Mouse (Mus musculus) splenic B cell, adult 2 months (primary cell): Measurements from ENCODE around the gene Uckl1.

Experiments
- DNase-seq: peaks from one replicate; pipeline ENCODE4 v3.0.0-alpha.2; 2011; ENCODE audit warnings: low read depth, low spot score
- H3K27me3 ChIP-seq: 2 replicates; pipeline ENCODE4 v1.6.1; 2012; ENCODE audit warnings: mild to moderate bottlenecking, low read length, moderate library complexity, mixed read lengths; ENCODE audit not compliant: control insufficient read depth, poor library complexity, insufficient read depth, severe bottlenecking
- H3K36me3 ChIP-seq: 2 replicates; pipeline ENCODE4 v1.6.1; 2012; ENCODE audit warnings: mild to moderate bottlenecking, low read length, moderate library complexity, mixed read lengths; ENCODE audit not compliant: control insufficient read depth, poor library complexity, insufficient read depth, severe bottlenecking

Uckl1 gene

GRCm38 (mm10) chr2:181571941-181572670 lies 12.6 kb downstream of the Uckl1 start:
- no peaks in the 10 kb centered on the region for H3K27me3 ChIP-seq
- no peak for DNase-seq
- 0 out of 2 replicates have a peak, but pooled peaks cover 1% of the 10 kb centered on the region for H3K36me3 ChIP-seq

DNA sequence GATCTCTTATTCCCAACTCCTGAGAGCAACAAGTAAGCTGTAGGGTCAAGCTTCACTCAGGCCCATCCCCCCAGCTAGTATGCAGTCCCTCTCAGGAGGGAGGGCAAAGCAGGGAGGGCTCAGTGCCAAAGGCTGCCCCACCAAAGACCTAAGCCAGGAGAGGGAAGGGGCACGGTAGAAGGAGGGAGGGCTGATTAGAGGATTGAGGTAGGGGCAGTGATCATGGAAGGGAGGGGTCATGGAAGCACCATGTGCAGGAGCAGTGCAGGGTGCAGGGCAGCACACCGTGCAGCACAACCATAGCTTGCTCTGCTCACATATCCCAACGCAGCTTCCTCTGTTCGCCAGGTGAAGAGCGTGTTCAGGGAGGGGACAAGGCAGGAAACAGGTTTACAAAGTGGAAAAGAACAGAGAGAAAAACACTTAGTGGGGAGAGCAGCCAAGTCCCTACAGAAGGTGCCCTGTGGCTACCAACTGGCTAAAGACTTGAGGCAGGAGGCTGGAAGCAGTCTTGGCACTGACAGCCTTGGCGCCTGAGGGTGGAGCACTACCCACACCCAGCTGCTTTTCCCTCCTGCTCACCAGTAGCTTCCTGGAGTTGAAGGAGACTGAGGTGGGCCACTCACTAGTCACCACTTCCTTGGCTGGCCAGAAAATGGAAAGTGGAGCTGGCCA lies 13.6 kb downstream of the Uckl1 start:
- no peak for DNase-seq
- H3K36me3 ChIP-seq: 0 out of 2 replicates have a peak, but pooled peaks cover 1% of the 10 kb centered on the region
- H3K27me3 ChIP-seq: no peaks in the 10 kb centered on the region

GRCm38 (mm10) chr2:181570375-181570774 lies 14.3 kb downstream of the Uckl1 start:
- DNase-seq: no peak

DNA sequence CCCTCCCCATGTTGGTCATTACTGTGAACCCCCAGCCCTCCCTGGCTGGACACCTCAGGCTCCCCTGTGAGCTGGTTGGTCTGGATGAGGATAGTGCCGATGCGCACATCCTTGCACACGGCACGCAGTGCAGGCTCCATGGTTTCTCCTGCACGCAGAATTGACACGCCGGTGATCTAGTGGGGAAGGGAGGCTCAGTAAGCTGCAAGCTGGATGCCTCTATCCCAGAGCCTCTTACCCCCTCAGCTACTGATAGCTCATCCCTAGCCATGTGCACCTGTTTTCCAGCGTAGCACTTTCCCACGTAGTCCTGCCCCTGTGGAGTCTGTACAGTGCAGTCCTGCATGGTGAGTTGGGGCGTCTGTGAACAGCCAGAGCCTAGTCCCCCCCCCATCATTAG lies 14.8 kb downstream of the Uckl1 start:
- DNase-seq: no peak
- H3K36me3 ChIP-seq: 0 out of 2 replicates have a peak, but pooled peaks cover 1% of the 10 kb centered on the region

More at GRCm38 (mm10) chr2:181570375-181570774, 14.3 kb downstream of the Uckl1 start:
- H3K36me3 ChIP-seq: 0 out of 2 replicates have a peak, but pooled peaks cover 1% of the 10 kb centered on the region
- H3K27me3 ChIP-seq: no peaks in the 10 kb centered on the region

DNA sequence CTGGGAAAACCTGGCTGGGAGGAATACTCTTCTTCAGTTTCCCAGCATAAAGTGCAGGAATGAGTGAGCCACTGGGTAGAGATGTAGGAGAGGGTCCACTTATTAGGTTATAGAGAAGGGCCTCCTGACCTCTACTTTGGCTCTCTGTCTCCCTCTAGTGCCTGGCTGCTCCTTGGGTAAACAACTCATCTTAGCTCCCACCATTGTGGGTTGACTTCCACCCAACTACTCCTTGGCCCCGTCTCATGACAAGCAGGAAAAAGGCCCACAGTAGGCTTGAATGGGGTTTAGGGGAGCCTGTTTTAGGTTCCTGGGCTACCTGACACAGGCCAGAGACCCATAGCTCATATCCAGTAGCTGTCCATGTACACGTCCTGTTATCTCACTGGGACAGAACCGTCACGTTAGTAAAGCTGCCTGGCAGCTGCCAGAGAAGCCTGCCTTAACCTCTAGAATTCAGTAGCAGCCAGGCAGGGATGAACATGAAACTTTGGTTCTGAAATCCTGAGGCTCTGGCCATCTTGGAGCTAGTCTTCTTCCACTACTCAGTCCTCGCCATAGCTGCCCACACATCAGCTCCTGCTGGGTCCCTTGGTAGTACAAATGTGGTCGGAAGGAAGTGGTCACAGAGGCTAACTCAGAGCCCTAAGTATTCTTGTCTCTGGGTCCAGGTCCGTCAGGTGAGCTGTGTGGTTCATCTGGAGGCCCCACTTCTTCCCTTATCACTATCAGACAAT lies 16.3 kb downstream of the Uckl1 start:
- no peaks in the 10 kb centered on the region for H3K27me3 ChIP-seq
- H3K36me3 ChIP-seq: 0 out of 2 replicates have a peak, but pooled peaks cover 1% of the 10 kb centered on the region
- DNase-seq: peak; percentile 72

More for the DNA sequence above, 14.8 kb downstream of the Uckl1 start:
- no peaks in the 10 kb centered on the region for H3K27me3 ChIP-seq

- Histone ChIP-seq H3K36me3 (0 out of 2 replicates have a peak, but pooled peaks cover 1% of the 10 kb centered on the region), H3K27me3 (no peaks in the 10 kb centered on the region)
- DNase-seq: no peak
Measured at GRCm38 (mm10) chr2:181567338-181567737, 17.4 kb downstream of the Uckl1 start.

- DNase-seq: no peak
- peaks cover 19% of the 10 kb centered on the region for H3K36me3 ChIP-seq
- H3K27me3 ChIP-seq: no peaks in the 10 kb centered on the region
Measured at GRCm38 (mm10) chr2:181553772-181554171, 30.9 kb downstream of the Uckl1 start.

GRCm38 (mm10) chr2:181550233-181550632 lies 34.5 kb downstream of the Uckl1 start:
- Histone ChIP-seq H3K36me3 (peaks cover 27% of the 10 kb centered on the region), H3K27me3 (no peaks in the 10 kb centered on the region)
- no peak for DNase-seq

DNA sequence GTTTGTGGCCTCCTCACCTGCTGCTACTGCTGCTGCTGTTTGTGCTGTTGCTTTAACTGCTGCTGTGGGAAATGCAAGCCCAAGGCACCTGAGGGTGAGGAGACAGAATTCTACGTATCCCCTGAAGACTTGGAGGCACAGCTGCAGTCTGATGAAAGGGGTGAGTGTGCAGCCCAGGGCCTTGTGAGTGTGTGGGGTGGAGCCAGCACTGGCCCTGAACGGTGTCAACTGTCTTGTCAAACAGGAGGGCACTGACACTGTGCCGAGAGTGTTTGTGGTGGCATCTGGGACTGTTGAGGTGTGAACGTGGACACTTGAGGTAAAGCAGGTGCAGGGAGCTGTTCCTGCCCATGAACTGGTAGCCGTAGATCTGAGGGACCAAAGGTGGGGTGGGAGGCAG lies 36.0 kb downstream of the Uckl1 start:
- no peak for DNase-seq
- H3K36me3 ChIP-seq: peaks cover 29% of the 10 kb centered on the region
- H3K27me3 ChIP-seq: no peaks in the 10 kb centered on the region

DNA sequence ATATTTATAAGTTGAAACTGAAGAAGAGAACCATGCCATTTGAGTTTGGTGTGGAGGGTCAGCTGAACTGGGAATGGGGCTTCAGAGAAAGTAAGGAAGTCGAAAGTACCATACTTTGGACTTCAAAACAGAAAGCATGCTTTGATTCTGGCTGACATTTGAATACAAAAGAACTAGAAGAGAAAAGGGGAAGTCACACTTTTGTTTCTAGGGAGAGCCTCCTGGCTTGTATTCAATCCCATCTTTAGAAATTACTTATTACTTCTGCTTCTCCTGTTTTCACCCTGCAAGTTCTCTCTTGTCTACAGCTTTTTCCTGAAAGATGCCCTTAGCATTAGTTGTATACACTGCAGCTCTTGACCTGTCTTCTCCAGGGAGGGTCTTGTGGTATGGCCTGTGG lies 36.5 kb downstream of the Uckl1 start:
- Histone ChIP-seq H3K27me3 (no peaks in the 10 kb centered on the region), H3K36me3 (peaks cover 29% of the 10 kb centered on the region)
- DNase-seq: peak; percentile 18

DNA sequence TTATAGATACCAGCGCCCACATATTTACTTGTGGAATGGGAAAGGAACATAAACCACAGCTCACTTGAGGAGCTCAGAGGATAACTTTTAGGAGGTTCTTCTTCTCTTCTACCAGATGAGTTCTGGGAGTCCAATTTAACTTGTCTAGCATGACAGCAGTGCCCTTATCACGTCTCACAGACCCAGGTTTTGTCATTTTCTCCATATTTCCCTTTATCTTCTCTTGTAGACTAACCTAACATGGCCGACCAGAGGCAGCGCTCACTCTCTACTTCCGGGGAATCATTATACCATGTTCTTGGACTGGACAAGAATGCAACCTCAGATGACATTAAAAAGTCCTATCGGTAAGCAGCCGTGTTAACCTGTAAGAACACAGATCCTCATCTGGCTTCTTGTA lies 38.5 kb downstream of the Uckl1 start:
- no peak for DNase-seq
- H3K27me3 ChIP-seq: no peaks in the 10 kb centered on the region
- peaks cover 19% of the 10 kb centered on the region for H3K36me3 ChIP-seq

GRCm38 (mm10) chr2:181541761-181542380 lies 42.8 kb downstream of the Uckl1 start:
- Histone ChIP-seq H3K27me3 (no peaks in the 10 kb centered on the region), H3K36me3 (peaks cover 5% of the 10 kb centered on the region; the same call in 1 of the 2 replicates)
- no peak for DNase-seq

GRCm38 (mm10) chr2:181537444-181538047 lies 47.1 kb downstream of the Uckl1 start:
- Histone ChIP-seq H3K27me3 (no peaks in the 10 kb centered on the region), H3K36me3 (no peaks in the 10 kb centered on the region; the same call in 1 of the 2 replicates)
- no peak for DNase-seq

DNA sequence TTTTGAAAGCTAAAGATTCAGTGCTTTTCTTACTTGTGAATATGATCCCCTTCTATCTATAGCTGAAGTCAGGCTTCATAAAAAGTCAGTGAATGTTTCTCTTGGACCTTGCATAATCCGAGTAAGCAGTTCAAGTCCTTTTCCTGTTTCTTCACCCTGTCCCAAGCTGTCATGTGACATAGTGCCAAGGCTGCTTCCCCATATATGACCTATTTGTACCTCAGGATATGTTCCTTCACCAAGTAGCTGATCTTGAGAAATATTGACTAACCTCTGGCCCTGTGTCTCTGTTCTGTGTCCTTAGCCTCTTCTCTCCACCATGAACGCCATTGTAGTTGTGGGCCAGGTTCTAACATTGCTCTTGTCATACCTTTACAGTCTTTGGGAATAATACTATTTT lies 48.3 kb downstream of the Uckl1 start:
- DNase-seq: no peak
- H3K27me3 ChIP-seq: no peaks in the 10 kb centered on the region
- no peaks in the 10 kb centered on the region; the same call in 1 of the 2 replicates for H3K36me3 ChIP-seq
